Mouse (Mus musculus) intestine, embryonic 14.5 days (tissue): ENCODE data around the gene Bcl3. TPM values are rescaled to one million over a fixed set of nuclear protein-coding genes. Genes with fewer than 3 reads are reported as not detected.

Experiments used
- ATAC-seq: fragments of 200-750 bp; cut with Nextera tagmentation; replicated peaks from 2 replicates; pipeline ENCODE4 v1.8.0; 2017; ENCODE audit warnings: low read depth, moderate number of reproducible peaks, moderate TSS enrichment, moderate library complexity; ENCODE audit not compliant: low FRiP score, low TSS enrichment
- DNase-seq: peaks from one replicate; pipeline ENCODE4 v3.0.0-alpha.2; 2018; ENCODE audit warnings: low spot score
- H3K27ac ChIP-seq: fragments of 300-500 bp; sonication (generic); 2 replicates; pipeline ENCODE4 v1.5.1; 2014; ENCODE audit warnings: low read depth, mild to moderate bottlenecking, control low read depth
- H3K27me3 ChIP-seq: fragments of 300-500 bp; sonication (generic); replicated peaks from 2 replicates; pipeline ENCODE4 v1.6.1; 2014; ENCODE audit warnings: low read length, control low read depth; ENCODE audit not compliant: control insufficient read depth, insufficient read depth
- H3K36me3 ChIP-seq: fragments of 300-500 bp; sonication (generic); 2 replicates; pipeline ENCODE4 v1.6.1; 2014; ENCODE audit warnings: low read length, control low read depth; ENCODE audit not compliant: control insufficient read depth, insufficient read depth
- H3K4me1 ChIP-seq: fragments of 300-500 bp; sonication (generic); replicated peaks from 2 replicates; pipeline ENCODE4 v1.6.1; 2014; ENCODE audit warnings: low read length, control low read depth, mixed read lengths; ENCODE audit not compliant: control insufficient read depth, insufficient read depth
- H3K4me2 ChIP-seq: fragments of 300-500 bp; sonication (generic); 2 replicates; pipeline ENCODE4 v1.6.1; 2014; ENCODE audit warnings: low read length
- H3K4me3 ChIP-seq: fragments of 300-500 bp; sonication (generic); 2 replicates; pipeline ENCODE4 v1.5.1; 2014; ENCODE audit warnings: low read depth, low read length, control low read depth, mixed read lengths
- H3K9ac ChIP-seq: fragments of 300-500 bp; sonication (generic); 2 replicates; pipeline ENCODE4 v1.6.1; 2014; ENCODE audit warnings: mild to moderate bottlenecking, low read length
- H3K9me3 ChIP-seq: fragments of 300-500 bp; sonication (generic); 2 replicates; pipeline ENCODE4 v1.6.1; 2016; ENCODE audit warnings: low read length, control low read depth; ENCODE audit not compliant: control insufficient read depth
- WGBS: fragments of 180-500 bp; shearing (Covaris S2); extraction: QIAGEN DNeasy Blood & Tissue Kit; methylation state at CpG from one replicate; pipeline ENCODE4 v1.1.7; 2014; 5-methylcytosine and 5-hydroxymethylcytosine counted together
- polyA plus RNA-seq: library from polyadenylated mRNA; unstranded; fragments of >200 nt; fragmentation: Nextera tagmentation; extraction: Ambion mirVana; gene quantifications from 2 replicates; pipeline ENCODE4 v1.2.1, GENCODE M21; 2014

The Bcl3 gene
- polyA plus RNA-seq, 1 experiment from 2014 or later, result 13.5 TPM

DNA sequence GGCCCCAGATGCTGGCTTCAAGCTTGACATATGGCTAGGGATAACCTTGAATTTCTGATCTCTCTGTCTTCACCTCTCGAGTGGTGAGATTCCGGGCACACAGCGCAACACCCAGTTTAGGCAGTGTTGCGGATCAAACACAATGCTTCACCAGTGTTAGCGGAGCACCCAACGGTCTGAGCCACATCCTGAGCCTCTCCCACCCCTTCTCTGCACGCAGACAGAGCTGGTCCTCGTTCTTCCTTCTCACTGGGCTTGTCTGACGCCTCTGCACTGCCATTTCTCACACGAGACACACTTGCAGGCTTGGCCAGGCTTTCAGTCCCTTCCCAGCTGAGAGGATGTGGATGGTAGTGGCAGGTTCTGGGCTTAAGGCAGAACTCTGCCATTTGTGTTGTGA, 37.2 kb upstream of the Bcl3 start:
- Histone ChIP-seq H3K9ac (no peak overlapping the region), H3K36me3 (no peaks in the 10 kb centered on the region), H3K27ac (no peak overlapping the region), H3K4me2 (no peak overlapping the region), H3K27me3 (0 out of 2 replicates have a peak, but pooled peaks cover 3% of the 10 kb centered on the region), H3K4me3 (no peak overlapping the region), H3K4me1 (no peaks in the 10 kb centered on the region), H3K9me3 (no peaks in the 10 kb centered on the region)
- DNase-seq (no peak), ATAC-seq (no peak)
- 66% methylated on average over 10 of the region's 10 CpGs for WGBS

DNA sequence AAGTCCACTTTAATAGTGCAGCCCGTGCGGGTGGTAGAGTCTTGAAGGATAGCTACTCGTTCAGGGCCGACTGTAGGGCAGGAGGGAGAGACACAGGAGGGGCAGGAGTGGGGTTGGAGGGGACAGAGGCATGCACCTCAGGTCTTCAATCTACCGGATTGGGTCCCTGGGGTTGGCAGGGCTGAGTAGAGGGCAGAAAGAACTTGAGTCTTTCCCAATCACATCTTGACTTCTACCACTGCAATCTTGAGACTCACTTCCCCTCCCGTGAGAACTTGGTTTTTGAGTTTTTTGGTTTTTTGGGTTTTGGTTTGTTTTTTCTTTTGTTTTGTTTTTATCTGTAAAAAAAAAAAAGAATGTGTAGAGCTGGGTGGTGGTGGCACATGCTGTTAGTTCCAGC, 33.7 kb upstream of the Bcl3 start:
- no peaks in the 10 kb centered on the region for H3K9me3 ChIP-seq
- H3K27me3 ChIP-seq, result peaks cover 23% of the 10 kb centered on the region
- H3K9ac ChIP-seq, result no peak overlapping the region
- no peaks in the 10 kb centered on the region for H3K4me1 ChIP-seq
- 78% methylated on average over 6 of the region's 6 CpGs for WGBS
- H3K36me3 ChIP-seq, result no peaks in the 10 kb centered on the region
- no peak overlapping the region for H3K27ac ChIP-seq
- no peak for ATAC-seq
- no peak overlapping the region for H3K4me2 ChIP-seq
- no peak overlapping the region for H3K4me3 ChIP-seq
- DNase-seq, result no peak

DNA sequence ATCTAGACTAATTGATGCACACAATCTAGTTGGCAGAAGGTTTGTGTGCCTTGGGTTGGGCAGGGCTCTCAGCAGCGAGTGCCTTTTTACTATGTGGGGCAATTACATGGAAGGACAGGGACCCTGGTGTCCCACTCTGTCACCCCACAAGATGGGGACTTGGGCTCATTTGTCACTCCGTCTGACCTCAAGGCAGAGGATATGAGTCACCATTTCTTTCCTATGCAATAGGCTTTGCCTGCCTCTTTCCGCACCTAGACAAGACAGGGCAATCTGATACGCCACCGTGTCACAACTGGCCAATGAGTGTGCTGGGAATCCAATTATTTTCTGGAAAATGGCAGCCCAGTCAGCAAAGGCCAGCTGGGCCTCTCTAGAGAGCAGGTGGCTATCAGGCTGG, 33.1 kb upstream of the Bcl3 start:
- Histone ChIP-seq H3K27me3 (peaks cover 23% of the 10 kb centered on the region), H3K4me1 (no peaks in the 10 kb centered on the region), H3K4me2 (no peak overlapping the region), H3K9ac (no peak overlapping the region), H3K27ac (no peak overlapping the region), H3K36me3 (no peaks in the 10 kb centered on the region), H3K4me3 (no peak overlapping the region), H3K9me3 (no peaks in the 10 kb centered on the region)
- DNase-seq (no peak), ATAC-seq (no peak)
- WGBS, result 80% methylated on average over 5 of the region's 5 CpGs

DNA sequence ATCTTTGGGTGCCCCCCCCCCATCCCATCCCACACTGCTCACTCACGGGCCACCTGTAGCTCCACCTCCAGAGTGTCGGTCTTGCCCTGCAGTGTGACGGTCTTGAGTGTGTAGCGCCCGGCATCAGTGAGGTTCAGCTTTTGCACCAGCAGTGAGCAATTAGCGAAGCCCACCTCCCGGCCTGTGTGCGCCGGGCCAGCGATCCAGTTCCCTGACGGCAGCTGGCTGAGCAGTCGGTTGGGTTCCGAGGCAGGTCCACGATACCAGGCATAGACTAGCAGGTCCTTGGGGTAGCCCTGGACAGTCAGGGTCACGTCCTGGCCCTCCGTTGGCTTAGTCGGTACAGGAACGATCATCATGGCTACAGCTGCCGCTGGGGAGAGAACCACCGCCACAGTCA, 31.0 kb upstream of the Bcl3 start:
- H3K4me3 ChIP-seq, result no peak overlapping the region
- H3K4me1 ChIP-seq, result no peaks in the 10 kb centered on the region
- no peak overlapping the region for H3K4me2 ChIP-seq
- H3K27ac ChIP-seq, result no peak overlapping the region
- no peaks in the 10 kb centered on the region for H3K36me3 ChIP-seq
- no peaks in the 10 kb centered on the region for H3K9me3 ChIP-seq
- no peak for ATAC-seq
- no peak overlapping the region for H3K9ac ChIP-seq
- peaks cover 23% of the 10 kb centered on the region for H3K27me3 ChIP-seq
- WGBS, result 87% methylated on average over 20 of the region's 20 CpGs
- no peak for DNase-seq

DNA sequence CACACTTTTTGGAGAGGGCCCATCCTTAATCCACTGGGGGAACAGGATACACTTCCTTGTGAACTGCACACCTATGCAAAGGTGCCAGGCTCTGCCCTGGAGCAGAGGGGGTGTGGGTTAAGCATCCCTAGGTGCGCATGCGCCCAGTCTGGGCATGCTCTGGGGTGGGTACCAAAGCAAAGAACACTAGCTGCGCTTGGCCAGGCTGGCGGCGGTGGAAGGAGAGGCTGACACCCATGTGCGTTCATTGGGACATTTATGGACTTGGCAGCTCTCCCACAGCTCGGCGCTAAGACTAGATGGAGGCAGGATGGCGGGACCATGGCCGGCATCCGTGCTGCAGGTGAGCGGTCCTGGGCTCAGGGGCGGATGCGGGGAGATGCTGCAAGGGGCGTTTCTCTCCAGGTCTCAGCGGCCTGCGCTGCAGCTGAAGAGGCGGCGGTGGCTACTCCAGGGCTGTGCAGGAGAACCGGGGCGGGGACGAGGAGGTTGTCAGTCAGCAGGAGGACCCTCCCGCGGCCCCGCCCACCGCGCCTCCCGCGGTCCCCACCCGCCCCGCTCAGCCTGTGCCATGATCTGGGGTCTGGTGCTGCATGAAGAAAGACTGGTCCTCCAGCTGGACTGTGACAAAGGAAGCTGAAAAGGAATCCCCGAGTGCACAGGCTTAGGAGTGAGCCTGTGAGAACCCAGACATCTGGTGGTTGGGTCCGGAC, 29.4 kb upstream of the Bcl3 start, which contains the start of gene Gm19345:
Gene Gm19345, plus strand, starts transcription at position 146 of the 713 bp plus-strand sequence.
- Histone ChIP-seq H3K9ac (no peak within 1 kb of the TSS), H3K4me1 (no peaks in the 10 kb centered on the region), H3K4me2 (peak within 1 kb of the TSS; percentile 42), H3K27me3 (peaks cover 20% of the 10 kb centered on the region), H3K9me3 (no peaks in the 10 kb centered on the region), H3K4me3 (0 out of 2 replicates have a peak within 1 kb of the TSS, but pooled peaks have one; percentile 8), H3K36me3 (no peaks in the 10 kb centered on the region), H3K27ac (no peak within 1 kb of the TSS)
- 5% methylated on average over 27 of the region's 33 CpGs for WGBS
- ATAC-seq, result peak; percentile 74
- DNase-seq, result no peak

DNA sequence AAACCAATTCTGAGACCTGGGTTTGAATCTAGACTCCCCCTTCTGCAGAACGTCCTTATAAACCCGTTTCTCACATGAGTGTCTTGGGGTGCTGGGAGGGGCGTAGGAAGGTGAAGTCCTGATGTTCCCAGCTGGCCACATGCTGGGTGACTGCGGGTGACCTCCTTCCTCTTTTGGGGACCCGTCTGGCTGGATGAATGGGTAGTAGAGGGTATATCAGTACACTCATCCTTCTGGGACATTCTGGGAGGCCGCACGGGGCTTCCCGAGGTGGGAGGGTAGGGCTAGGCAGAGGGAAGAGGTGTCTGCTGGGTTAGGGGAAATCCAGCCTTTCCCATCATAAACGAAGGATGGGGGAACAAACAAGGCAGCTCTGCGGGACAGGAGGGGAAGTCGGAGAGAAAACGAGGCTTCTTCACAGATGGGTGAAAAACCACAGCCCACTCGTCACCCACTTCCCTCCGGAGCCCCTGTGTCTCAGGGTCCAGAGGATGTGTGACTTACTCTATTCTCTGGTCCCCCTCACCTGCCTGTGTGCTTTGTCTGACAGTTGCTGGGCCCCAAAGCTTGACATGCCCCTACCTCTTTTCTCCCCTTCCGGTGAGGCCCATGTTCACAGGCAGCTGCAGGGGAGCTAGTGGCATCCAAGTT, 22.1 kb upstream of the Bcl3 start:
- 66% methylated on average over 15 of the region's 15 CpGs for WGBS
- no peak overlapping the region for H3K4me2 ChIP-seq
- DNase-seq, result no peak

DNA sequence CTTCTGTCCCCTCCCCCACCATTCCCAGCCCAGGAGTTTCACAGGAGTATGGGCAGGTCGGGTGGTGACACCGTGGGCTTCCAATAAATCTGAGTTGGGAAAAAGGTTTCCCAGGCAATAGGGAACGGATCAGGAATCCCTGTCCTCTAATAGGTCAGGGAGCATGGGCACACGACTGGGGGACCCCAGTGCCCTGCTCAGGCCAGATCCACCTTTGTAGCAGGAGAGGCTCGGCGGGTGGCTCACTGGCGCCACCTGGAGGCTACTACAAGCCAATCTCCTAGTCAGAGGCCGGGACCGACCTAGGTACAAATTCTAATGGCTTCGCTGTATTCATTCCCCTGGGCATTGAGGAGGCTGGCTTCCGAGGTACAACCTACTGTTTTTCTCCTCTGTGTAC, 21.0 kb upstream of the Bcl3 start:
- Histone ChIP-seq H3K4me2 (no peak overlapping the region), H3K27ac (no peak overlapping the region), H3K4me3 (no peak overlapping the region), H3K36me3 (no peaks in the 10 kb centered on the region), H3K9ac (no peak overlapping the region), H3K9me3 (no peaks in the 10 kb centered on the region), H3K27me3 (no peaks in the 10 kb centered on the region; the same call in 1 of the 2 replicates), H3K4me1 (0 out of 2 replicates have a peak, but pooled peaks cover 2% of the 10 kb centered on the region)
- ATAC-seq (peak; percentile 60), DNase-seq (peak; percentile 83)
- 4% methylated on average over 11 of the region's 11 CpGs for WGBS

More for the DNA sequence above, 22.1 kb upstream of the Bcl3 start:
- no peaks in the 10 kb centered on the region for H3K9me3 ChIP-seq
- no peak for ATAC-seq
- no peak overlapping the region for H3K4me3 ChIP-seq
- H3K27ac ChIP-seq, result no peak overlapping the region
- H3K27me3 ChIP-seq, result no peaks in the 10 kb centered on the region; the same call in 1 of the 2 replicates
- 0 out of 2 replicates have a peak, but pooled peaks cover 2% of the 10 kb centered on the region for H3K4me1 ChIP-seq
- no peaks in the 10 kb centered on the region for H3K36me3 ChIP-seq
- no peak overlapping the region for H3K9ac ChIP-seq

DNA sequence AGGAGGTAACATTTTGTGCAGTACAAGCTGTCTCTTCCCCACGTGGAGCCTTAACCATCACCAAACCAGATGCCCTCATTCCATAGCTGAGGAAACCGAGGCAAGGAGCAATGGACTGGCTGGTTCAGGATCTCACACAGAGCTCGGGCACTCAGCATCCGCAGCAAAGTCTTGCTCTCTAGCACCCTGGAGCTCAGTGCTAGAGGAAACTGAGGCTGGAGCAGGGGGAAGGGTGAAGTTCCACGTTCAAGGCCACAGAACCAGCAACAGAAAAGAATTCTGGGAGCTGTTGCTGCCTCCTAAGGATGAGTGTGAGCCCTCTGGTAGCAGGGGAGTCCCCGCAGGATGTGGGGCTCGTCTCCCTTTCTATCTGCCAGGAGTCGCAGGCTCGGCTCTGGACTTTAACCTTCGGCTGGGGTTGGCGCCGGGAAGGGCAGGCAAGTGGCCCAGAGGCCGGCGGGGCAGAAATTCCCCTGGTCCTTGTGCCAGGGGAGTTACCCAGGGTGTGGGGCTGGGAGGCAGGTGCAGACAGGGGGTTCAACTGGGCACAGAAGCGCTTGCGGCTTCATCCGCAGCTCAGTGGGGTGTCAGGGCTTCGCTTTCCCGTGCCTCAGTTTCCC, 20.4 kb upstream of the Bcl3 start:
- H3K27ac ChIP-seq, result no peak overlapping the region
- WGBS, result 29% methylated on average over 19 of the region's 19 CpGs
- H3K4me1 ChIP-seq, result 0 out of 2 replicates have a peak, but pooled peaks cover 2% of the 10 kb centered on the region
- no peak overlapping the region for H3K4me2 ChIP-seq
- ATAC-seq (peak; percentile 50; the same call in 1 of the 2 replicates), DNase-seq (peak; percentile 65)
- H3K4me3 ChIP-seq, result no peak overlapping the region
- H3K36me3 ChIP-seq, result no peaks in the 10 kb centered on the region
- no peaks in the 10 kb centered on the region for H3K9me3 ChIP-seq
- no peak overlapping the region for H3K9ac ChIP-seq
- no peaks in the 10 kb centered on the region; the same call in 1 of the 2 replicates for H3K27me3 ChIP-seq
